Mouse (Mus musculus) monocyte, adult 5-6 weeks (primary cell): ENCODE data around the gene Ppm1e. TPM values are rescaled to one million over a fixed set of nuclear protein-coding genes. Genes with fewer than 3 reads are reported as not detected.
"Not testable (repeated sequence)": the region's sequence is repeated elsewhere in the genome, so short reads cannot be mapped to it uniquely, and the experiment has no call there.

ENCODE experiments used
- ATAC-seq: fragments of 153-309, 156-312 bp; replicated peaks from 2 replicates; pipeline ENCODE4 v1.8.0; 2017; ENCODE audit warnings: mild to moderate bottlenecking; ENCODE audit not compliant: low TSS enrichment, insufficient number of reproducible peaks, severe bottlenecking, poor library complexity, low FRiP score
- total RNA-seq: library from RNA; stranded (forward); fragments of 200-1000, 200-491, 200-594 nt; gene quantifications from 3 replicates; pipeline ENCODE4 v1.2.3, GENCODE M21; 2017

Gene Ppm1e
- total RNA-seq, 1 experiment from 2014 or later: 1.1 TPM

DNA sequence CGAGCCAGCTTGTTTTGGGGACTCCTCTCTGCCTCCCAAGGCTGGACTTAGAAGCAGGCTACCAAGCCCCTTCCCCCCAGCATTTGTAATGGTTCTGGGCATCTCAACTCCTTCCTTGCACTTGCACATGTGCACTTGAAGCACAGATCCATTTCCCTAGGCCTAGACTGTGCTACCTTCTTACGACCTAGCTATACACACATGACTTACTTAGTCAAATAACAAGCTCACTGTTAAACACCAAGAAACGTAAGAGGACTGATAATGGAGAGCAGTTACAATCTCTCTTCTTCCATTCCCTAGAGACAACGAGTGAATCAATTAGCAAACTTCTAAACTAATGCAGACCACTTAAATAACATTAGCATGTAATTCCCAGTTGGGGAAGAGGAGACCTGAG lies 92.6 kb downstream of the Ppm1e start:
- ATAC-seq: no peak

DNA sequence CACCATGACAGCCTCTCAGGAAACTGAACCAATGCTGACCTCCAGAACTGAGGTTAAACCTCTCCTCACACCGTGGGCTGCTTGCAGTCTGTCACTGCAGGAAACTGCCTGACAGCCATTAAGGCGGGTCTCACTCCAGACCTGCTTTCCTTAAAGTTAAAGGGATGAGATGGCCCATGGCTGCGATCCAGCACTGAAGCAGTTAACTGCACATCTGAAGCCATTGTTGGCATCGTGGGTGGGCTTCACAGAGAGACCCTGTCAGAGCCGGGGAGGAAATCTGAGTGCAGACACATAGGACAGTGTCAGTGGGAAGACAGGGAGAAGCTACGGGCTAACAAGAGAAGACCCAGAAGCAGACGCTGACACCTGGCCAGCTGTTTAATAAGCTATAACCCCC lies 94.9 kb downstream of the Ppm1e start:
- ATAC-seq: no peak

DNA sequence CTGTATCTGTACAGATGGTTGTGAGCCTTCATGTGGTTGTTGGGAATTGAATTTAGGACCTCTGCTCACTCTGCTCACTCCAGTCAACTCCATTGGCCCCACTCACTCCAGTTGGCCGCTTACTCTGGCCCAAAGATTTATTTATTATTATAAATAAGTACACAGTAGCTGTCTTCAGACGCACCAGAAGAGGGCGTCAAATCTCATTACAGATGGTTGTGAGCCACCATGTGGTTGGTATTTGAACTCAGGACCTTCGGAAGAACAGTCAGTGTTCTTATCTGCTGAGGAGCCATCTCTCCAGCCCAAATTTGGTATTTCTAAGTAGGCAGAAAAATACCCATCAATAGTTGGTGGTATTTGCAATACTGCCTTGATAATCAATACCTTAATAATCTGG lies 97.1 kb downstream of the Ppm1e start:
- not testable (repeated sequence) for ATAC-seq

DNA sequence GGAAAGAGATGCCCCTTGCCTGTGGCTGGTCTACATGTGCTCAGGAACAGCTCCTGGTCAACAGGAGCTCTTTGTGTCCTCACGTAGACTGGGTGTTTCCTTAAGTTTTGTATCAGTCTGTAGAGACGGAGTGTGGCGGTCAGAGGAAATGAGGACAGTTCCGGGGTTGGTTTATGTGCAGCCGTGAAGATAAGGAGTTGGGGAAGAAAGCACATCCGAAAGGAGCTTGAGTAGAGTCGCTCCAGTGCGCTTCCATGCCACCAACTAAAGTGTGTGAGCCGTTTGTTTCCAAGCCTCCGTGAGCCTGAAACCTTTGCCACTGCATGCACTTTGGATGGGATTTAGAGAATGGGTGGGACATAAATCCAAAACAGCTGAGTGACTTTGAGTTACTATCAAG lies 99.0 kb downstream of the Ppm1e start:
- no peak for ATAC-seq

DNA sequence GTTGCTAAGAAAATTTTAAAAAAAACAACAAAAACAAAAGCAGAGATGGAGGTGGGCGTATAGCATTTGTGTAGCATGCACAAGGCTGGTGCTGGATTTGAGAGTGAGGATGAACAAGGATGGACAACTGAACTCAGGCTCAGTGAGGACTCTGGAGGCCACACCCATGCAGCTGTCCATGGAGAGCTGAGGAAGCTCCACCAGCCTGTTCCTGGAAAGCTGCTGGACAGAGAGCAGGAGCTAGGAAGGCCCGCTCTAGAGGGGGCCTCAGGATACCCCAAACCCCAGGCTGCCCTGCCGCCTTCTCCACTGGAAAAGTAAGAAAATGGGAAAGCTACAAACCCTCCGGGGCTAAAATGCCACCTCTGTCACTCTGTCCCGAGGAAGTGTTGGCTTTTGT lies 101.5 kb downstream of the Ppm1e start:
- ATAC-seq: no peak

DNA sequence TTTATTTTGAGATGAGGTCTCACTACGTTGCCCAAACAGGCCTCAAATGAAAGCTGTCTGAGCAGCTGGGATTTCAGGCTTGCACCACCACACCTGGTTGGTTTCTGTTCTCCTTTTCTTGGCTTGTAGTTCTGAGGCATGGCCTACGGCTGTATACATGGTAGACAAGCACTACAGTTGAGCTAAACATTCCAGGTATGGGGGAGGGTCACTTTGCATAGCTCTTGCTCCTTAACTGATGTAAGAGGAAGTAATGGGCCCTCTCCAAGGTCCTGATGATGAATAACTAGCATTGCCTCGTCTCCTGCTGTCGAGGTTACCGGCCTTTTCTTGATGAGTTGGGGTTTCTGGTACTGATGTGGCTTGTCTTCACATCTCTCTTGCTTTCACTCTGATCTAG lies 104.7 kb downstream of the Ppm1e start:
- 0 out of 2 replicates have a peak, but pooled peaks have one; percentile 31 for ATAC-seq

DNA sequence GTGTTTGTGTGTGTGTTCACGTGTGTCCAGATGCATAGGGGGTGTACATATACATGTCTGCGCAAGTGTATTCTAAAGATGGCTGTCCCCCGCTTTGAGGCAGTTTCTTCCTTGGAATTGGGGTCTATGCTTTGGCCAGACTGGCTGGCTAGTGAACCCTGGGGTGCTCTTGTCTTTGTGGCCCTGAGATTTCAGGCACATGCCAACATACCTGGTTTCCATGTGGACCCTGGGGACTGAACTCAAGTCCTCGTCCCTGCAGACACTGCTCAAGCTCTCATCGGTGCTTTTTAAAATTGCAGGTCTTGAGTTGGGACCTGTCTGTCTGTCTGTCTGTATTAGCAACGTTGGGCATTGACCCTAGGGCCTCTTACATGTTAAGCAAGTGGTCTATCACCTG lies 105.5 kb downstream of the Ppm1e start:
- ATAC-seq: no peak

DNA sequence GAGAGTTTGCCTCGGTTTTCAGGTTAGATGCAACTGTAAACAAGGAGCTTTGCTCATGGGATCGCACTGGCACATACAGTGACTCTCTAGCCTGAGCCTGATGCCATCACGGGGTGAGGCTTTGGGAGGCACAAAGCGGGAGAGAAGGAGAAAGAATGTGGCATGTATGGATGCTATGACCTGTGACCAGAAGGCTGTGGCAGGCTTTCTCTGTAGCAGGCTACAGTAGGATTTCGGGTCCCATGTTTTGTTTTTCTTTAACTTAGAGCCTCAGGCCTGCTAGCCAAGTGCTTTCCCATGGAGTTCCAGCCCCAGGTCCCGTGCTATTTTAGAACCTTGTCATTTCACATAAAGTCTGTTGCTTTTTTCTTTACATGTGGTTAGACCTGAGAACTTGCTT lies 108.7 kb downstream of the Ppm1e start:
- no peak for ATAC-seq

DNA sequence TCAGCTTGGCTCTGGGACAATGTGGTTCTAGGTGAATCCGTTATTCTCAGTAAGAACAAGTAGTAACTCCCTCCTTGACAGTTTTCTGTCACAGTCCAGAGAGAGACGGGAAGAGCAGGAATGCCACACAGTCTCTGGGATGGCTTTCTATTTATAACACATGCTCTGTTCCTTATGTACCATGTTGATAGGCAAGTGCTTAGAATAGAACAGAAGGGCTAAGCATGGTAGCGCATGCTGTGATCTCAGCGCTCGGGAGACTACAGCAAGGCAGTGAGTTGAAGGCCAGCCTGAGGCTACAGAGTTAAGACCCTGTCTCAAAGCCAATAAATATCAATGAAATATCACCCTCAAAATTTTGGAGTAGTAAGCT lies 111.3 kb downstream of the Ppm1e start:
- no peak for ATAC-seq

DNA sequence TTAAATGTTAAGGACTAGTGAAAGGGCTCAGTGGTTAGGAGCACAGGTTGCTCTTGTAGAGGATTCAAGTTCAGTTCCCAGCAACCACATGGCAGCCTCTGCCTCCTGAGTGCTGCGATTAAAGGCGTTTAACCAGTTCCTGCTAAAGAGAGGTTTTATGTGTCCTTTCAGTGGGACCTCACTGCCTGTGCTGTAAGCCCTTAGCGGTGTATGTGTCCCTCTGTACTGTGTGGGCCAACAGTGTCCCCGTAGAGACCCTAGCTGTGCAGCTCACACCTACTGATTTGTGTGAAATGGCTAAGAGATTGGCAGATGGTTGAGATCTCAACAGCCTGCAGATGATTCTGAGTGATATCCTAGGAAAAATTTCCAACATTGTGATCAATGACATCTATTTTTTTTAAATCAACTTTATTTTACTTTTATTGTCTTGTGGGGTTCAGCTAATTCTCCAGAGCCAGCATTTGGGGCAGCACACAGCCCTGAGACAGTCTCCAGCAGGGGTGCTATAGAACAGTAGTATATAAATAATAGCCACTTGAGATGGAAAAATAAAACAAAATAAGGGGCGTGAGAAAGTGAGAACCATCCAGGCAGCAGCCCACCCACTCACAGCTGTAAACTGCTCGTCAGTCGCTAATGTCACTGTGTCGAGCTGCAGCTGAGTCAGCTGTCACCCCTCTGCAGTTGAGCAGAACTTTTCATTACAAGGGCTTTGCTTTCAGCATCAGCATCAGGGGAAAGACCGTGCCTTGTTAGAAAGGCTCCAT lies 111.9 kb downstream of the Ppm1e start:
- ATAC-seq: no peak

DNA sequence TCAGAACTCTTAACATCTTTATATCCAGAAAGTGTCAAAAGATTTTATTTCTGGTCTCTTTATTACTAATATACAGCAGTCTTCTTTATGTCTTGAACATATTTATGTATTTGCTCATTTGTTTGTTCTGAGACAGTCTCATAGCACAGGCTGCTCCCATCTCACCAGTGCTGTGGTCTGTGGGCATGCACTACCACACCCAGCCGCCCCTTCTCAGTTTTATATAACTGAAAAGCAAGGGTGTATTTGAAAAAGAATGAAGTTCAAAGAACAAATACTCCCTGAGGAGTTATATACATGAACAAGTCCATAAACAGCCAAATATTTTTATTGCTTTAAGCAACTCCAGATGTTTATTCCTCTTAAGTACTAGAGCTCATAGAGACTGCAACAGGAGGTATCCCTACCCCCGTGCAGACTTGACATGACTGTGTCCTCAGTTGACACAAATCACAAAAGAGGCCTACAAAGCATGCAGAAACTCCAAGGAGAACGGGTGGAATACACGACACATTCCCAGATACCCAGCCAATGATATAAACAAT lies 112.6 kb downstream of the Ppm1e start:
- no peak for ATAC-seq

DNA sequence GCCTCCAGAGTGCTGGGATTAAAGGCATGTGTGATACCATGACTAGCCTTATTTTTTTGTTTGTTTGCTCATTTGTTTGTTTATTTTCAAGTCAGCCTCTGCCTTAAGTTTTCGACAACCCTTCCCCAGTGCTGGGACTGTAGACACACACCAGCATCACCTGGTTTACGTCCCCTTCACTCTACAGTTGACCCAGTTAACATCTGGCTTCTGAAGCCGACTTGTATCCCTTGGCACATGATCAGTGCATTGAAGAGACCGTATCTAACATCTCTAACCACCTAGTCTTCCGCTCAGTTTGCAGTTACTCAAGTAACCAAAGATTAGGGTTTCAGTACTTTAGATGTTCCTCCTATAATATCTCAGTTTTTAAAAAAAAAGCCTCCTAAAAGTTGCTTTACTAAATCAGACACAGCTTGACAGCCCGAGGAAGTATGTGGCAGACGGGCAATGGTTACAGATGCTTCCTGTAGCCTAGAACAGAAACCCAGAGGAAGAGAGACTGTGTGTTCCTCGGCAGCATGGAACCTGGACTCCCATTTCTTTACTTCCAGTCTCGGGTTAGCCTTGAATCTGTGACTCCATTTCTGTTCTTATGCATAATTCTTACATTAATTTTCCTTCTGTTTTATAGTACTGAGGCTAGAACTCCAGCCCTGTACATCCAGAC lies 113.5 kb downstream of the Ppm1e start:
- no peak for ATAC-seq

DNA sequence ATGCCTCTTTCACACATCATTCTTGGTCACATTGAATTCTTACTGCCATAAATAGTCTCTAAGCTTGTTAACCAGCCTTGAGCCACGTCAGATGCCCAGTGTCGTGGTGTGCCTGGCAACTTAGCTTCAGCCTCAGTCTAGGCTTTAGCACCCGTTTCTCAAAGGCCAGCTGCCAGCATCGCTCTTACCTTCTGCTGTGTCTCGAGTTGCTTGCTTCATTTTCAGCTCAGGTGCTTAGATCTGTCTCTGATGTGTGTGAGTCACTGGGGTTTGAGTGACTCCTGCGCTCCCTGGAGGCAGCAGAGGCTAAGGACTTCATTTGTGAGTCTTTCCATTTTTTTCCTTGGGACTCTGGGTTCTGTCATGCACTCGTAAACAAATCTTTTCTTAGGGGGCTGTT lies 117.6 kb downstream of the Ppm1e start:
- no peak for ATAC-seq

DNA sequence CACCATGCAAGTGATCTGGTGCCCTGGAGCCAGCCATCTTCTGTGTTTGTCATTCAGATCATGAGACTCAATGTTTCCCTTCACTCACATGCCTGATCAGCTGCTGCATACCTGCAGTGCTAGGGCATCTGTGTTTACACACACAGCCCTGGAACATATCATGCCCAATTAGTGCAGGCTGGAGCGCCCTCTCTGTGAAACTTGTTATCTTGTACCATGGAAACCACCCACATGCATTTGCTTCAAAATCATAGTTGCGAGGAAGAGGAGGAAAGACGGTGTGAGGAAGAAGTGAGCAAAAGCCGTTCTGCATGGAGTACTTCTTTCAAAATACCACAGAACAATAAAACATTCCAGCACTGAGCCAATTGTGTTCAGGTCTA lies 118.0 kb downstream of the Ppm1e start:
- ATAC-seq: no peak

DNA sequence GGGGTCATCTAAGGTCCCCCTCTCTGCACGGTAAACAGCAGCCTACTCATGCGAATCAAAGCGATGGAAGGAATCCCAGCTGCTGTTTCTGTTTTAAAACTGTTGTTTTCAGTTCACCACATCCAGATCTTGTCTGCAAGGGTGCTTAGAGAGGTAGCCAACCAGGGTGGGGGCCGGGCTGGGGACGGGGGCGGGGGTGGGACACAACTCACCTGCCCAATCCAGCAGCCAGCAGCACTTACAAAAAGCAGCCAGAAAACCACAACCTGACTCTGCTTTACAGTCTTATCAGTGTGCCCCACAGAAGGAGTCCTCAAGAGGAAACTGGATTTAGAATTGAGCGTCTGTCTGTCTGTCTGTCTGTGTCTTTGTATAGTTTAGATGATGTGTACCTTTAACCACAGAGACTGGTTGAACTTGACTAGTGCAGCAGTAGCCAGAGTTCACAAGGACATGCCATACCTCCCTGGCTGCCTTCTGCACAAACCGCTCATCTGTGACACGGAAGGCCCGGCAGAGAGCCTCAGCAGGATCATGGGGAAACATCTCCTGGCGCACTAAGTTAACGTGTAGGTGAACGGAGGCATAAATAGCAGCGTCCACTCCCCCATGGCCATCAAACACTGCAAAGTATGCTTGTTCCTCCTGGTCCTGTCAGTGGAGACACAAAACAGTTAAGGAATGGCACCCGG lies 118.5 kb downstream of the Ppm1e start:
- ATAC-seq: no peak

DNA sequence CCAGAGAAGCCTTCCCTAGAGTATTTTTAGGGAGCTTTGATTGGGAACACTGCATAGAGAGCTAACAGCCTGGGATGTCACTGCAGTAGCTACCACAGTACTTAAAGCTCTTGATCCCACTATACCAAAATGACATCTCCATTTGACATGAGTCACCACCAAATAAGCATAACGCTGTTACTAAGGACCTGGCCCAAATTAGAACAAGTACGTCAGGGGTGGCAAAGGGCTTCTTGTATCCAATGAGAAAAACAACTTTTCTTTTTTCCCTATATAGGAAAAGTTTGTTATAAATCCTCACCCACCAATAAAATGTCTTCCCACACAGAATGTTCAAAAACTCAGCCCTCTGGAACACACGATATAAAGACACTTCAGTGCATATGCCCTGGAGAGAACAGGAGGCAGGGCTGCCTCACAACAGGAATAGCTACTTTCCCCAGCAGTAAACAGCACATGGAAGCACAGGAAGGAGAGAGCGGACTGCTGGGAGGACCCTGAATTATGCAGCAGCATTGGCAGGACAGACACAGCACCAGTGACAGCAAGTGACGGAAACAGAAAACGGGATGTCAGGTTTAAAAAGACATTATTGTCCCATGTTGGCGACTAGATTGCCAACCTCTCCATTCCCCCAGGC lies 119.8 kb downstream of the Ppm1e start:
- no peak for ATAC-seq

DNA sequence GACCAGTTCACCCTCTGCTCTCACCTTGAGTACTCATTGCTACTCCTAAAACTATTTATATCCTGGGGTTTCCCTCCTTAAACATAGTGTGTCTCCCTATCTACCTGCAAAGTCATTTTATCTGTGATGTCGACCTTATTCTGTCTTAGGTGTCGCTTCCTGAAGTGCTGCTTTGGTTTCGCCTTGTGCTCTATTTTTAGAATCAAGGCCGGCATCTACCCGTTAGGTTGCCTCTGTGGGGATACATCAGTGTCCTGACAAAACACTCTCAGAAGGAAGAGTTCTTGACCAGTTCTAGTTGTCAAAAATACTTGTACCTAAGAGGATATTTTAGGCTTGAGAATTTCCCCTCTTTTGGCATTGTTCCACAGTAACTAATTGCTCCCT lies 123.3 kb downstream of the Ppm1e start:
- no peak for ATAC-seq

DNA sequence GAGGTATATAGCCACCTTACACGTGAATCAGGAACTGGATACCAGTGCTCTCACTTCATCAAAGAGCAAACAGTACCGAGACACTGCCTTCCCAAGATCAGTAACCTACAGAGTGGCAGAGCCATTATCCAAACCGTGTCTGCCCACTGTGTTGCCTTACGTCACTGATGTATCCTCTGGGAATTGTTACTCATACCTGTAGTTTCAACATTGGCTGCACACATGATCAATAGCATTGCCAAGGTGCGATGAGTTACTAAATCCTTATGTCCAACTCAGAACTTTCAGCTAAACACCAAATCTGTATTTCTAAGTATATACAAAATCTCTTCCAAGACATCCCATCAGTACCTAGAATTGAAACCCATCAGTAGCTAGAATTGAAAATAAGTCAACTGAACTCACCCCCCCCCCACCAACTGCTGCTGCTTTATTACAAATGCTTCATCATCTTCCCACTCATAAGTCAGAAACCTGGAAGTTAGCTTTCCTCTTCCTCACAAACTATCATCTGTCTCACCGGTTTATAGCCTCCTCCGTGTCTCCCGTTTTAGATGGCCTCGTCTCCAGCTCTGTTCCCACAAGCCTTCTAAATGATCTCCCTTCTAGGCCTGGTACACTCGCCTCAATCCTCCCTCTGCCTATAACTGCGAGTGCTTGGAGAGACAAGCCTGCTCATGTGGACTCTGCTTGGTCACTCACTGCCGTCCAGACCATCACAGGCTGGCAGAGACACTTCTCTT lies 123.9 kb downstream of the Ppm1e start:
- no peak for ATAC-seq

DNA sequence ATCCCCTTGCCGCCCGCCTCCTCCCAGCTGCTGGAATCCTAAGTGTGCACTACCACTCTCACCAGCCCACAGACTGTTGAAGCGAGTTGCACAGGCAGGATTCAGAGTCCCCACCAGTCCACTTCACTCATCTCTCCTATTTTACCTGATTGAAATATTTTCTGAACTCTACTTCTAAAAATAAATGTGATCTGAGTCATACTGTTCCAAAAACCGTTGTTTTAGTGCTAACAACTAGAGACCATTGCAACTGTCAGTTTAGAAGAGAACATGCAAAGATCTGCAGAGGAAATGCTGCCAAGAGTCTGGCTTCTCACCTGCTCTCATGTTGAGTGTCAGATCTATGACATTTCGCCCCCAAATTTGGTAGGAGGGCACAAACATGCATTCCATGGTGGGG lies 125.4 kb downstream of the Ppm1e start:
- no peak for ATAC-seq
